In the genomic region with DNA sequence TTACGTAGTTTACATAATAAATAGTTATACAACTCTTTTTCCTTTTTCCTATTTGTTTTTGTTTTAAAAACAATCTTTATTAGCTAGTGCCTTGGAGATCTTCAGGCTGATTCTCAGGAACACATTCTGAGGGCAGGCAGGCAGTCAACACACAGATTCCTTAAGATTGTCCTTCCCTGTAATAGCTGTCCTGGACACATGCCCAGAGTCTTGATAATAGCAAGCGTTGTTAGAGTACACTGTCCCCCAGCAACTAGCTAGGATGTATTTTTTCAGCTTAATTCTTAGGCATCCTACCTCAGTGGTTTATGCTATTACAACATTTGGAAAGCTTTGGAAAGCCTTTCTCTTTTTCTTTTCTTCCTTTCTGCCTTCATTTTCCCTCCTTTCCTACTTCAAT, we compare ENCODE assay signal across 21 mouse cellular contexts. TPM values are rescaled to one million over a fixed set of nuclear protein-coding genes. Genes with fewer than 3 reads are reported as not detected.
A peak's percentile ranks its signal among the peaks of the same experiment; 100 is the strongest.
DNase-seq lines count a peak whose midpoint lies in the region; ATAC-seq and TF ChIP-seq lines count a peak whose summit lies in the region.
"Had no signal": no experiment of that assay in that cellular context is flagged by ENCODE, and none has a peak within 500 bp of the region (broad histone marks: within the 10 kb centered on the region; RNA-seq: fewer than 3 reads in every experiment).

No protein-coding gene starts in this region.

- H3K4me2 ChIP-seq in heart, embryonic 12.5 days, result no peak overlapping the region
- H3K4me2 ChIP-seq in limb, embryonic 14.5 days (replicated peaks; ENCODE audit: low read depth, low read length, severe bottlenecking), result no peak overlapping the region
- no peak overlapping the region for H3K4me2 ChIP-seq in liver, embryonic 12.5 days
- H3K4me2 ChIP-seq: forebrain, embryonic 12.5 days; hindbrain, embryonic 14.5 days had no signal

- no peak for DNase-seq in heart, postnatal 25 days (ENCODE audit: low spot score)
- peak; percentile 29 for DNase-seq in limb, embryonic 14.5 days (ENCODE audit: low spot score)
- no peak for DNase-seq in limb, embryonic 10.5 days (ENCODE audit: low spot score)
- DNase-seq in urinary bladder, postnatal 14 days (ENCODE audit: low spot score), result peak; percentile 6
- no peak for DNase-seq in urinary bladder, postnatal 25 days (ENCODE audit: low spot score)
- DNase-seq in embryo, embryonic 10.5 days (ENCODE audit: low spot score), result no peak
- DNase-seq: adrenal gland, adult 8-10 months; cerebellum, postnatal 36 days; gastrocnemius, postnatal 14 days; heart, adult 2 months; kidney, adult 9 months; liver; liver, postnatal 0 days; retina, postnatal 1 day; right cerebral cortex, postnatal 4 days had no signal

- no peak for TF ChIP-seq POLR2A in limb, embryonic 14.5 days (IDR thresholded peaks at IDR 0.05; ENCODE audit: borderline replicate concordance, extremely low read depth, insufficient read depth, insufficient read length)

- no peaks in the 10 kb centered on the region for H3K9me3 ChIP-seq in heart, embryonic 12.5 days (replicated peaks)
- H3K9me3 ChIP-seq in limb, embryonic 14.5 days (ENCODE audit: control insufficient read depth, low read length), result no peaks in the 10 kb centered on the region
- no peaks in the 10 kb centered on the region for H3K9me3 ChIP-seq in limb, embryonic 10.5 days (replicated peaks)
- no peaks in the 10 kb centered on the region for H3K9me3 ChIP-seq in liver, embryonic 12.5 days (replicated peaks)
- H3K9me3 ChIP-seq: forebrain, embryonic 12.5 days had no signal

- WGBS in heart, embryonic 12.5 days, result 54% methylated on average over 2 of the region's 2 CpGs
- 67% methylated on average over 2 of the region's 2 CpGs for WGBS in limb, embryonic 14.5 days
- WGBS in limb, embryonic 10.5 days, result 94% methylated on average over 2 of the region's 2 CpGs
- WGBS in liver, embryonic 12.5 days (ENCODE audit: insufficient replicate concordance), result 70% methylated on average over 2 of the region's 2 CpGs

- H3K36me3 ChIP-seq in heart, embryonic 12.5 days, result no peaks in the 10 kb centered on the region
- H3K36me3 ChIP-seq in limb, embryonic 14.5 days (ENCODE audit: control insufficient read depth, insufficient read depth, low read length), result no peaks in the 10 kb centered on the region
- no peaks in the 10 kb centered on the region for H3K36me3 ChIP-seq in limb, embryonic 10.5 days
- no peaks in the 10 kb centered on the region for H3K36me3 ChIP-seq in liver, embryonic 12.5 days
- H3K36me3 ChIP-seq: forebrain, embryonic 12.5 days had no signal

- H3K9ac ChIP-seq in heart, embryonic 12.5 days, result no peak overlapping the region
- no peak overlapping the region for H3K9ac ChIP-seq in limb, embryonic 14.5 days (ENCODE audit: low read depth, low read length, severe bottlenecking)
- no peak overlapping the region for H3K9ac ChIP-seq in liver, embryonic 12.5 days
- H3K9ac ChIP-seq: forebrain, embryonic 12.5 days; hindbrain, embryonic 14.5 days; liver, postnatal 0 days had no signal

- H3K4me3 ChIP-seq in heart, embryonic 12.5 days, result no peak overlapping the region
- no peak overlapping the region for H3K4me3 ChIP-seq in limb, embryonic 14.5 days (replicated peaks; ENCODE audit: low read length)
- no peak overlapping the region for H3K4me3 ChIP-seq in limb, embryonic 10.5 days
- H3K4me3 ChIP-seq in liver, embryonic 12.5 days, result no peak overlapping the region
- H3K4me3 ChIP-seq: forebrain, embryonic 12.5 days; heart, adult 2 months had no signal

- H3K27me3 ChIP-seq in heart, embryonic 12.5 days (replicated peaks), result no peaks in the 10 kb centered on the region
- no peaks in the 10 kb centered on the region for H3K27me3 ChIP-seq in limb, embryonic 14.5 days (ENCODE audit: control insufficient read depth, insufficient read depth, low read length)
- H3K27me3 ChIP-seq in limb, embryonic 10.5 days (ENCODE audit: low read depth, poor library complexity, severe bottlenecking), result no peaks in the 10 kb centered on the region
- H3K27me3 ChIP-seq in liver, embryonic 12.5 days (replicated peaks), result no peaks in the 10 kb centered on the region
- H3K27me3 ChIP-seq: forebrain, embryonic 12.5 days had no signal

- 0 out of 2 replicates have a peak, but pooled peaks cover 4% of the 10 kb centered on the region for H3K4me1 ChIP-seq in heart, embryonic 12.5 days (replicated peaks)
- no peaks in the 10 kb centered on the region for H3K4me1 ChIP-seq in limb, embryonic 14.5 days (ENCODE audit: control insufficient read depth, insufficient read depth, low read length)
- H3K4me1 ChIP-seq in limb, embryonic 10.5 days, result no peaks in the 10 kb centered on the region
- H3K4me1 ChIP-seq in liver, embryonic 12.5 days, result no peaks in the 10 kb centered on the region
- H3K4me1 ChIP-seq: forebrain, embryonic 12.5 days had no signal

- 0 out of 2 replicates have a peak, but pooled peaks have one; percentile 45 for ATAC-seq in heart, embryonic 12.5 days (ENCODE audit: insufficient number of reproducible peaks, low FRiP score)
- ATAC-seq in limb, embryonic 14.5 days (ENCODE audit: low FRiP score, low read depth), result no peak
- no peak for ATAC-seq in liver, embryonic 12.5 days
- ATAC-seq: liver, postnatal 0 days; midbrain, embryonic 16.5 days had no signal

- intact Hi-C loops in heart, postnatal 25 days (cut with DNase I), result no loop called here

- no peak overlapping the region for H3K27ac ChIP-seq in heart, embryonic 12.5 days (ENCODE audit: poor library complexity, severe bottlenecking)
- H3K27ac ChIP-seq in limb, embryonic 14.5 days (replicated peaks; ENCODE audit: low read depth, low read length), result no peak overlapping the region
- H3K27ac ChIP-seq in limb, embryonic 10.5 days, result no peak overlapping the region
- H3K27ac ChIP-seq in liver, embryonic 12.5 days, result no peak overlapping the region
- H3K27ac ChIP-seq: forebrain, embryonic 12.5 days; heart, adult 2 months; hindbrain, embryonic 14.5 days; stomach, postnatal 0 days had no signal

RNA-seq across cellular contexts. Expression of a gene that starts 58.1 kb away (rescaled TPM):
- polyA plus RNA-seq in heart, embryonic 12.5 days (2016; fragmentation: Nextera tagmentation; extraction: Ambion mirVana), result 17.5 and 18.8 TPM in 2 replicates
- total RNA-seq in heart, postnatal 25 days (2021), result 10 to 100 TPM; 15.6 to 19.1 TPM
- polyA plus RNA-seq in limb, embryonic 14.5 days (2012; rRNA removed), result 23.7 and 25.7 TPM in 2 replicates
- polyA plus RNA-seq in limb, embryonic 14.5 days (2014; fragmentation: Nextera tagmentation; extraction: Ambion mirVana), result 43.2 and 46.9 TPM in 2 replicates
- polyA plus RNA-seq in limb, embryonic 10.5 days (2016; fragmentation: Nextera tagmentation; extraction: Ambion mirVana), result 15.8 and 16.5 TPM in 2 replicates
- 17.8 and 19.5 TPM in 2 replicates for polyA plus RNA-seq in liver, embryonic 12.5 days (2016; fragmentation: Nextera tagmentation; extraction: Ambion mirVana)

Comparison
In these comparisons a context has a peak if more than half of its experiments do, and no peak if none do; other contexts are left out.
1. DNase-seq: peak in limb, embryonic 14.5 days (single experiment) and urinary bladder, postnatal 14 days (single experiment); none in heart, postnatal 25 days (single experiment), limb, embryonic 10.5 days (single experiment), urinary bladder, postnatal 25 days (single experiment) and embryo, embryonic 10.5 days (single experiment).